In genomic region chr9:88709304-88709703, GRCm38 (mm10) we compare ENCODE assay signal across 27 mouse cellular contexts. TPM values are rescaled to one million over a fixed set of nuclear protein-coding genes. Genes with fewer than 3 reads are reported as not detected.
DNase-seq lines count a peak whose midpoint lies in the region; ATAC-seq and TF ChIP-seq lines count a peak whose summit lies in the region.
"Had no signal": no experiment of that assay in that cellular context is flagged by ENCODE, and none has a peak within 500 bp of the region (broad histone marks: within the 10 kb centered on the region; RNA-seq: fewer than 3 reads in every experiment).

No protein-coding gene starts in this region.

- H3K9ac ChIP-seq in midbrain, postnatal 0 days (replicated peaks; ENCODE audit: low read length, poor library complexity, severe bottlenecking): no peak overlapping the region
- H3K9ac ChIP-seq in midbrain, embryonic 13.5 days (replicated peaks): no peak overlapping the region
- H3K9ac ChIP-seq: embryonic facial prominence, embryonic 13.5 days; forebrain, embryonic 12.5 days; forebrain, embryonic 15.5 days; heart, embryonic 13.5 days; hindbrain, embryonic 12.5 days; hindbrain, embryonic 15.5 days had no signal

- no peak overlapping the region for H3K27ac ChIP-seq in midbrain, postnatal 0 days (ENCODE audit: low read depth, low read length)
- no peak overlapping the region for H3K27ac ChIP-seq in midbrain, embryonic 13.5 days
- peak overlapping the region; percentile 100 for H3K27ac ChIP-seq in macrophage
- H3K27ac ChIP-seq: embryonic facial prominence, embryonic 10.5 days; embryonic facial prominence, embryonic 13.5 days; forebrain, embryonic 12.5 days; forebrain, embryonic 15.5 days; heart, embryonic 13.5 days; hindbrain, embryonic 12.5 days; hindbrain, embryonic 15.5 days had no signal

- H3K9me3 ChIP-seq in midbrain, postnatal 0 days (ENCODE audit: low read length): no peaks in the 10 kb centered on the region
- H3K9me3 ChIP-seq in midbrain, embryonic 13.5 days: no peaks in the 10 kb centered on the region
- H3K9me3 ChIP-seq: embryonic facial prominence, embryonic 10.5 days; embryonic facial prominence, embryonic 13.5 days; forebrain, embryonic 12.5 days; forebrain, embryonic 15.5 days; heart, embryonic 13.5 days; hindbrain, embryonic 12.5 days; hindbrain, embryonic 15.5 days had no signal

- H3K27me3 ChIP-seq in midbrain, postnatal 0 days (ENCODE audit: insufficient read depth, low read length): no peaks in the 10 kb centered on the region
- H3K27me3 ChIP-seq in midbrain, embryonic 13.5 days: no peaks in the 10 kb centered on the region
- H3K27me3 ChIP-seq: embryonic facial prominence, embryonic 13.5 days; forebrain, embryonic 12.5 days; forebrain, embryonic 15.5 days; heart, embryonic 13.5 days; hindbrain, embryonic 12.5 days; hindbrain, embryonic 15.5 days had no signal

- no peaks in the 10 kb centered on the region for H3K4me1 ChIP-seq in midbrain, postnatal 0 days (ENCODE audit: insufficient read depth, low read length)
- no peaks in the 10 kb centered on the region for H3K4me1 ChIP-seq in midbrain, embryonic 13.5 days (replicated peaks)
- H3K4me1 ChIP-seq: embryonic facial prominence, embryonic 10.5 days; embryonic facial prominence, embryonic 13.5 days; forebrain, embryonic 12.5 days; forebrain, embryonic 15.5 days; heart, embryonic 13.5 days; hindbrain, embryonic 12.5 days; hindbrain, embryonic 15.5 days had no signal

- no peak for TF ChIP-seq CTCF in midbrain, postnatal 0 days (IDR thresholded peaks at IDR 0.05)

- no peaks in the 10 kb centered on the region for H3K36me3 ChIP-seq in midbrain, postnatal 0 days (ENCODE audit: insufficient read depth, low read length)
- H3K36me3 ChIP-seq in midbrain, embryonic 13.5 days: no peaks in the 10 kb centered on the region
- H3K36me3 ChIP-seq in macrophage (ENCODE audit: inconsistent target): no peaks in the 10 kb centered on the region
- H3K36me3 ChIP-seq: embryonic facial prominence, embryonic 10.5 days; embryonic facial prominence, embryonic 13.5 days; forebrain, embryonic 12.5 days; forebrain, embryonic 15.5 days; heart, embryonic 13.5 days; hindbrain, embryonic 12.5 days; hindbrain, embryonic 15.5 days had no signal

- H3K79me2 ChIP-seq in macrophage (ENCODE audit: inconsistent target): peaks cover 66% of the 10 kb centered on the region

- H3K4me3 ChIP-seq in midbrain, postnatal 0 days (ENCODE audit: low read depth, low read length): no peak overlapping the region
- no peak overlapping the region for H3K4me3 ChIP-seq in midbrain, embryonic 13.5 days (replicated peaks)
- no peak overlapping the region for H3K4me3 ChIP-seq in macrophage (ENCODE audit: inconsistent target)
- H3K4me3 ChIP-seq: embryonic facial prominence, embryonic 10.5 days; embryonic facial prominence, embryonic 13.5 days; erythroblast, embryonic 14.5 days; forebrain, embryonic 12.5 days; forebrain, embryonic 15.5 days; heart, embryonic 13.5 days; hindbrain, embryonic 12.5 days; hindbrain, embryonic 15.5 days had no signal

- peak; percentile 16; the same call in 1 of the 2 replicates for ATAC-seq in midbrain, postnatal 0 days (ENCODE audit: low FRiP score)
- ATAC-seq in midbrain, embryonic 13.5 days: no peak
- ATAC-seq: forebrain, embryonic 15.5 days had no signal

- no peak overlapping the region for H3K4me2 ChIP-seq in midbrain, postnatal 0 days (ENCODE audit: low read depth, low read length, poor library complexity, severe bottlenecking)
- no peak overlapping the region for H3K4me2 ChIP-seq in midbrain, embryonic 13.5 days (replicated peaks)
- H3K4me2 ChIP-seq: embryonic facial prominence, embryonic 13.5 days; forebrain, embryonic 12.5 days; forebrain, embryonic 15.5 days; heart, embryonic 13.5 days; hindbrain, embryonic 12.5 days; hindbrain, embryonic 15.5 days had no signal

- intact Hi-C loops in heart, postnatal 36 days (cut with DNase I): loop anchor here (1.0 kb wide), 1 partner anchor 510 kb away; no protein-coding TSS in a partner anchor

- DNase-seq in layer of hippocampus, adult 11-12 months (ENCODE audit: low spot score): peak; percentile 24
- DNase-seq in layer of hippocampus, postnatal 10 days (ENCODE audit: low spot score in 2 of 2): no peak
- DNase-seq in midbrain, postnatal 0 days (ENCODE audit: low spot score): no peak
- no peak for DNase-seq in cerebellum, adult 11 months
- DNase-seq in heart, postnatal 36 days: no peak
- DNase-seq: adrenal gland, adult 8-10 months; adrenal gland, postnatal 25 days; cerebellum, adult 11-12 months; cerebellum, adult 8-10 months; cerebellum, postnatal 10 days; cerebellum, postnatal 36 days; embryo, embryonic 11 days; gastrocnemius, postnatal 25 days; heart, adult 18-20 months; heart, postnatal 14 days had no signal

- 95% methylated on average over 6 of the region's 6 CpGs for WGBS in midbrain, postnatal 0 days
- 88% methylated on average over 6 of the region's 6 CpGs for WGBS in midbrain, embryonic 13.5 days
- WGBS in macrophage (ENCODE audit: missing documents): 70% methylated on average over 6 of the region's 6 CpGs

RNA-seq across cellular contexts. Expression of gene Mthfsl, which starts 10.8 kb away (rescaled TPM):
- 10 to 100 TPM; 28.8 to 40.8 TPM for total RNA-seq in layer of hippocampus, postnatal 10 days (2021)
- 11.4 and 11.7 TPM in 2 replicates for total RNA-seq in midbrain, postnatal 0 days (2014; rRNA removed)
- polyA plus RNA-seq in midbrain, postnatal 0 days (2015; fragmentation: Nextera tagmentation; extraction: Ambion mirVana): 46.0 and 48.8 TPM in 2 replicates
- polyA plus RNA-seq in midbrain, embryonic 13.5 days (2015; fragmentation: Nextera tagmentation; extraction: Ambion mirVana): 42.8 and 46.0 TPM in 2 replicates
- total RNA-seq in macrophage (2018; cell fraction: chromatin; rRNA removed): 100 to 1,000 TPM; 128 to 749 (median 292) TPM
- 100 to 1,000 TPM; 139 to 214 (median 164) TPM for total RNA-seq in macrophage (2018; cell fraction: cytosol; rRNA removed)
- 100 to 1,000 TPM; 122 to 689 (median 264) TPM for total RNA-seq in macrophage (2018; cell fraction: nucleus; rRNA removed)
- polyA plus RNA-seq in macrophage (2018): 105 to 118 TPM (median 111 TPM) in 3 replicates
- total RNA-seq in heart, postnatal 36 days (2021): 10 to 100 TPM; 15.9 to 21.5 TPM

RNA-seq across cellular contexts. Expression of gene Bcl2a1d, which starts 22.4 kb away (rescaled TPM):
- under 1 TPM in 1 of 2 experiments, not detected in 1; 0.62 TPM for total RNA-seq in layer of hippocampus, postnatal 10 days (2021)
- total RNA-seq in midbrain, postnatal 0 days (2014; rRNA removed): not detected in 2 replicates
- not detected in 2 replicates for polyA plus RNA-seq in midbrain, postnatal 0 days (2015; fragmentation: Nextera tagmentation; extraction: Ambion mirVana)
- polyA plus RNA-seq in midbrain, embryonic 13.5 days (2015; fragmentation: Nextera tagmentation; extraction: Ambion mirVana): 0.34 TPM in 1 of 2 replicates, not detected in the other
- 100 to 1,000 TPM in 17 of 26 experiments, 10 to 100 TPM in 6, 1 to 10 TPM in 3; 4.8 to 661 (median 144) TPM for total RNA-seq in macrophage (2018; cell fraction: chromatin; rRNA removed)
- 100 to 1,000 TPM in 18 of 26 experiments, 10 to 100 TPM in 8; 13.6 to 635 (median 167) TPM for total RNA-seq in macrophage (2018; cell fraction: cytosol; rRNA removed)
- 100 to 1,000 TPM in 23 of 26 experiments, 10 to 100 TPM in 2, 1 to 10 TPM in 1; 8.9 to 976 (median 457) TPM for total RNA-seq in macrophage (2018; cell fraction: nucleus; rRNA removed)
- polyA plus RNA-seq in macrophage (2018): 21.3 to 27.9 TPM (median 23.0 TPM) in 3 replicates
- total RNA-seq in heart, postnatal 36 days (2021): 1 to 10 TPM in 1 of 2 experiments, not detected in 1; 1.2 TPM
- total RNA-seq: adrenal gland, postnatal 25 days; gastrocnemius, adult 8-10 months; gastrocnemius, postnatal 25 days had no signal
- polyA plus RNA-seq: cortical plate, adult 2 months; embryonic facial prominence, embryonic 10.5 days; erythroblast, embryonic 14.5 days; forebrain, embryonic 12.5 days; forebrain, embryonic 15.5 days; hindbrain, embryonic 12.5 days had no signal
